Mouse (Mus musculus) hindbrain, embryonic 16.5 days (tissue): Measurements from ENCODE around the gene Slc35a1. TPM values are rescaled to one million over a fixed set of nuclear protein-coding genes. Genes with fewer than 3 reads are reported as not detected.

Experiments used
- ATAC-seq: fragments of 200-750 bp; cut with Nextera tagmentation; 2 replicates; pipeline ENCODE4 v1.8.0; 2017; ENCODE audit warnings: moderate TSS enrichment, moderate library complexity
- H3K27ac ChIP-seq: fragments of 300-500 bp; sonication (generic); 2 replicates; pipeline ENCODE4 v1.5.1; 2014; ENCODE audit warnings: low read depth, mild to moderate bottlenecking, control low read depth, low read length, moderate library complexity
- H3K27me3 ChIP-seq: fragments of 300-500 bp; sonication (generic); replicated peaks from 2 replicates; pipeline ENCODE4 v1.6.1; 2014; ENCODE audit warnings: low read length; ENCODE audit not compliant: control insufficient read depth, insufficient read depth
- H3K36me3 ChIP-seq: fragments of 300-500 bp; sonication (generic); 2 replicates; pipeline ENCODE4 v1.6.1; 2014; ENCODE audit warnings: mild to moderate bottlenecking, low read length, moderate library complexity, mixed read lengths; ENCODE audit not compliant: control insufficient read depth, insufficient read depth
- H3K4me1 ChIP-seq: fragments of 300-500 bp; sonication (generic); 2 replicates; pipeline ENCODE4 v1.6.1; 2014; ENCODE audit warnings: low read depth, low read length; ENCODE audit not compliant: control insufficient read depth, insufficient read depth
- H3K4me2 ChIP-seq: fragments of 300-500 bp; sonication (generic); 2 replicates; pipeline ENCODE4 v1.6.1; 2014; ENCODE audit warnings: mild to moderate bottlenecking, low read length, control low read depth, moderate library complexity
- H3K4me3 ChIP-seq: fragments of 300-500 bp; sonication (generic); 2 replicates; pipeline ENCODE4 v1.5.1; 2014; ENCODE audit warnings: mild to moderate bottlenecking, low read length, control low read depth, moderate library complexity
- H3K9ac ChIP-seq: fragments of 300-500 bp; sonication (generic); 2 replicates; pipeline ENCODE4 v1.6.1; 2014; ENCODE audit warnings: low read depth, mild to moderate bottlenecking, control low read depth, low read length, moderate library complexity
- H3K9me3 ChIP-seq: fragments of 300-500 bp; sonication (generic); 2 replicates; pipeline ENCODE4 v1.6.1; 2014; ENCODE audit warnings: mild to moderate bottlenecking, low read length, moderate library complexity; ENCODE audit not compliant: control insufficient read depth
- WGBS: fragments of 180-500 bp; shearing (Covaris S2); extraction: QIAGEN DNeasy Blood & Tissue Kit; methylation state at CpG from one replicate; pipeline ENCODE4 v1.1.7; 2014; 5-methylcytosine and 5-hydroxymethylcytosine counted together
- polyA plus RNA-seq: library from polyadenylated mRNA; unstranded; fragments of >200 nt; fragmentation: Nextera tagmentation; extraction: Ambion mirVana; gene quantifications from 2 replicates; pipeline ENCODE4 v1.2.1, GENCODE M21; 2015

The Slc35a1 gene
- polyA plus RNA-seq, 1 experiment from 2014 or later = 51.9 TPM

- ATAC-seq = no peak
- peaks cover 31% of the 10 kb centered on the region for H3K36me3 ChIP-seq
- WGBS = 92% methylated on average over 6 of the region's 6 CpGs
These were observed 25.3 kb downstream of the Slc35a1 start for GRCm38 (mm10) chr4:34661927-34662326.

GRCm38 (mm10) chr4:34661514-34661913 lies 25.7 kb downstream of the Slc35a1 start:
- WGBS = 94% methylated on average over 2 of the region's 2 CpGs
- Histone ChIP-seq H3K4me2 (no peak overlapping the region), H3K9ac (no peak overlapping the region)

More at GRCm38 (mm10) chr4:34661927-34662326, 25.3 kb downstream of the Slc35a1 start:
- Histone ChIP-seq H3K4me2 (no peak overlapping the region), H3K27ac (no peak overlapping the region), H3K4me1 (no peaks in the 10 kb centered on the region), H3K4me3 (no peak overlapping the region), H3K9ac (no peak overlapping the region), H3K27me3 (no peaks in the 10 kb centered on the region), H3K9me3 (no peaks in the 10 kb centered on the region)

DNA sequence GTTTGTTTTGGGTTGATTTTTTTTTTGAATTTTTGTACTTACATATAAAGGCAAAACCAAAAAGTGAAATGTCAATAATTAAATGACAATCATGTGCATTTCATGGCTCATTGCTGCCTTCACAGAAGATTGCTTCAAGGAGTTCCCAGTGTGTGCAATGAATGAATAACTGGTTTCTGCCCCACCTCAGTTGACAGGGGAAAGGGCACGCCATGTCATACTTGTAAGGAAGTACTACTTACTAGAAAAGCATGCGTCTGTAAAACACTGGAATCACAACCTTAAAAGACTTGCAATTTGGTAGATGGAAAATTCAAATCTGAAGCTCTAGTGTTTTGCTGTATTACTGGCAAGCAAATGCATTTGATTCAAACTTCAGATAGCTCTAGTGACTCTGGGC lies 28.2 kb downstream of the Slc35a1 start:
- no peak overlapping the region for H3K4me2 ChIP-seq
- no peak overlapping the region for H3K9ac ChIP-seq
- H3K27me3 ChIP-seq = no peaks in the 10 kb centered on the region
- H3K4me1 ChIP-seq = no peaks in the 10 kb centered on the region
- no peaks in the 10 kb centered on the region for H3K9me3 ChIP-seq
- ATAC-seq = no peak
- 93% methylated on average over 2 of the region's 2 CpGs for WGBS
- H3K36me3 ChIP-seq = peaks cover 45% of the 10 kb centered on the region
- H3K27ac ChIP-seq = no peak overlapping the region
- no peak overlapping the region for H3K4me3 ChIP-seq

More at GRCm38 (mm10) chr4:34661514-34661913, 25.7 kb downstream of the Slc35a1 start:
- Histone ChIP-seq H3K36me3 (peaks cover 31% of the 10 kb centered on the region), H3K27me3 (no peaks in the 10 kb centered on the region), H3K4me1 (no peaks in the 10 kb centered on the region), H3K4me3 (no peak overlapping the region), H3K27ac (no peak overlapping the region), H3K9me3 (no peaks in the 10 kb centered on the region)
- no peak for ATAC-seq

GRCm38 (mm10) chr4:34656101-34656500 lies 31.1 kb downstream of the Slc35a1 start:
- Histone ChIP-seq H3K4me2 (no peak overlapping the region), H3K27me3 (no peaks in the 10 kb centered on the region), H3K36me3 (peaks cover 38% of the 10 kb centered on the region), H3K9me3 (no peaks in the 10 kb centered on the region), H3K9ac (no peak overlapping the region), H3K4me3 (no peak overlapping the region), H3K4me1 (no peaks in the 10 kb centered on the region), H3K27ac (no peak overlapping the region)
- WGBS = 97% methylated on average over 10 of the region's 10 CpGs
- ATAC-seq = no peak

DNA sequence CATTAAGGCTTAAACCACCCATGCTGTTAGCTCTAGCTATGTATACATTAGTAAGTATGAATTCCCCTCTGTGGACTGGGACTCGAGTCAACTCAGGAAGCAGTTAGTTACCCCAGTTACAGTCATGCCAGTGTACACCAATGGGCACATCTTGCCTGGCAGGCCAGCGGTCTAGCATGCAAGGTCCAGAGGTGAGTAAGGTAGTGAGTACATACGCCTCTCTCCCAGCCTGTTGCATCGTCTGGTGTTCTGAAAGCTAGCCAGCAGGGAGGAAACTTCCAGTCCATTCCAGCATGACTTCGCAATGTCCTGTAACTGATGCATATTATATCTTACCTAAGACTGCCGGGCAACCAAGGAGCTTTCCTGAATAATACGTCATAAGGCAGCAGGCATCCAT lies 34.1 kb downstream of the Slc35a1 start:
- H3K27ac ChIP-seq = no peak overlapping the region
- no peaks in the 10 kb centered on the region for H3K27me3 ChIP-seq
- H3K4me3 ChIP-seq = no peak overlapping the region
- ATAC-seq = no peak
- WGBS = 91% methylated on average over 7 of the region's 7 CpGs
- no peaks in the 10 kb centered on the region for H3K4me1 ChIP-seq
- no peaks in the 10 kb centered on the region for H3K9me3 ChIP-seq
- H3K4me2 ChIP-seq = no peak overlapping the region
- no peak overlapping the region for H3K9ac ChIP-seq
- peaks cover 31% of the 10 kb centered on the region for H3K36me3 ChIP-seq

- no peak for ATAC-seq
- no peaks in the 10 kb centered on the region for H3K27me3 ChIP-seq
- H3K4me1 ChIP-seq = no peaks in the 10 kb centered on the region
- no peak overlapping the region for H3K4me2 ChIP-seq
- peaks cover 26% of the 10 kb centered on the region for H3K36me3 ChIP-seq
- no peak overlapping the region for H3K4me3 ChIP-seq
- H3K9me3 ChIP-seq = no peaks in the 10 kb centered on the region
- H3K9ac ChIP-seq = no peak overlapping the region
- H3K27ac ChIP-seq = no peak overlapping the region
These were observed 42.5 kb downstream of the Slc35a1 start for GRCm38 (mm10) chr4:34644779-34645178.

- WGBS = 99% methylated on average over 3 of the region's 3 CpGs
- no peaks in the 10 kb centered on the region for H3K4me1 ChIP-seq
- no peaks in the 10 kb centered on the region for H3K27me3 ChIP-seq
- H3K4me3 ChIP-seq = no peak overlapping the region
- ATAC-seq = no peak
- no peak overlapping the region for H3K4me2 ChIP-seq
- H3K27ac ChIP-seq = no peak overlapping the region
- no peaks in the 10 kb centered on the region for H3K9me3 ChIP-seq
- H3K36me3 ChIP-seq = peaks cover 19% of the 10 kb centered on the region
- no peak overlapping the region for H3K9ac ChIP-seq
These were observed 46.5 kb downstream of the Slc35a1 start for GRCm38 (mm10) chr4:34640731-34641130.

- Histone ChIP-seq H3K27me3 (no peaks in the 10 kb centered on the region), H3K27ac (no peak overlapping the region), H3K9ac (no peak overlapping the region), H3K36me3 (peaks cover 18% of the 10 kb centered on the region), H3K4me1 (no peaks in the 10 kb centered on the region), H3K4me3 (no peak overlapping the region), H3K9me3 (no peaks in the 10 kb centered on the region), H3K4me2 (no peak overlapping the region)
- no peak for ATAC-seq
- 88% methylated on average over 5 of the region's 5 CpGs for WGBS
These were observed 47.4 kb downstream of the Slc35a1 start for GRCm38 (mm10) chr4:34639745-34640364.

DNA sequence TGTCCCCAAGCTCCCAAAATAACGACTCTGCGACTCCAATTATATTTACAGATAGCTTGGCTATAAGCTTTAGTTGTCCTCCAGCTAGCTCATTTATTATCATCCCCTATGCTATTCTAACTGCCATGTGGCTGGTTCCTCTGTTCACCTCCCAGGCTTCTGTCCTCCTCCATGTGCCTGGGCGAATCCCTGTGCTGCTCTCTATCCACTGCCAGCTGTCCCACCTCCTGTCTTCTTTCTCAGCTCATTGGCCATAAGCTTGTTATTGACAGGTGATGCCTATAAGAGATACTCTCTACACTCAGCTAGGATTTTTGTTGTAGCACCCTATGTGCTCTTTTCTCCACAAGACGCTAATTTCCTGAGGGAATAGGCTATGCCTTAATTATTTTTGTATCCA lies 49.4 kb downstream of the Slc35a1 start:
- no peak overlapping the region for H3K4me2 ChIP-seq
- H3K27me3 ChIP-seq = no peaks in the 10 kb centered on the region
- no peak overlapping the region for H3K9ac ChIP-seq
- H3K27ac ChIP-seq = no peak overlapping the region
- no peaks in the 10 kb centered on the region for H3K4me1 ChIP-seq
- H3K9me3 ChIP-seq = no peaks in the 10 kb centered on the region
- ATAC-seq = no peak
- WGBS = 89% methylated on average over 4 of the region's 4 CpGs
- H3K4me3 ChIP-seq = no peak overlapping the region
- peaks cover 16% of the 10 kb centered on the region for H3K36me3 ChIP-seq
